Mouse (Mus musculus): ENCODE results near the gene Mtch2. TPM values are rescaled to one million over a fixed set of nuclear protein-coding genes. Genes with fewer than 3 reads are reported as not detected.
A peak's percentile ranks its signal among the peaks of the same experiment; 100 is the strongest.
"Not testable (repeated sequence)": the region's sequence is repeated elsewhere in the genome, so short reads cannot be mapped to it uniquely, and the experiment has no call there.

Mtch2 gene
- polyA plus RNA-seq, 1 experiment from 2014 or later: 249 TPM

DNA sequence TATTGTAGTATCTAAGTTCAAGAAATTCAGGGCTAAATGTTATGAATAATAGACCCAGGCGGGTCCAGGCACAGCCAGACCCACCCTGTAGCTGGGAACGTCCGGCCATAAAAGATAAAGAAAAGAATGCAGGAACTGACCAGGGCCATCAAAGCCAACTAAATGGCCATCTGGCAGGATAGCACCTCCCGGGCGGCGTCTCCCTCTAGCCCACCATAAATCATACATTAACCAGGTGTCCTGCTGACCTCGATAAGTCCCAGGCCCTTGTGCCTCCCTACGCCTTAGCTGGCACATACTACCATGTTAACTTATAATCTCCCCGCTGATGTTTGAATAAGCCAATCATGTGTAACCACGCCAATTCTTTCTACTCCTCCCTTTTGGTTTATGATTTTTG is 22.4 kb upstream of the Mtch2 start:
- not testable (repeated sequence) for H3K9ac ChIP-seq (ENCODE audit: low read depth, low read length); H3K4me1 ChIP-seq (ENCODE audit: control insufficient read depth, insufficient read depth, low read length); H3K36me3 ChIP-seq (ENCODE audit: control insufficient read depth, insufficient read depth, low read length); H3K27me3 ChIP-seq (ENCODE audit: control insufficient read depth, insufficient read depth, low read length); ATAC-seq (ENCODE audit: low FRiP score, low TSS enrichment); H3K4me3 ChIP-seq (ENCODE audit: low read length); H3K4me2 ChIP-seq (replicated peaks; ENCODE audit: low read depth, low read length); H3K9me3 ChIP-seq (ENCODE audit: control insufficient read depth, low read length); H3K27ac ChIP-seq (ENCODE audit: low read depth, low read length)
- 28% methylated on average over 10 of the region's 10 CpGs for WGBS

DNA sequence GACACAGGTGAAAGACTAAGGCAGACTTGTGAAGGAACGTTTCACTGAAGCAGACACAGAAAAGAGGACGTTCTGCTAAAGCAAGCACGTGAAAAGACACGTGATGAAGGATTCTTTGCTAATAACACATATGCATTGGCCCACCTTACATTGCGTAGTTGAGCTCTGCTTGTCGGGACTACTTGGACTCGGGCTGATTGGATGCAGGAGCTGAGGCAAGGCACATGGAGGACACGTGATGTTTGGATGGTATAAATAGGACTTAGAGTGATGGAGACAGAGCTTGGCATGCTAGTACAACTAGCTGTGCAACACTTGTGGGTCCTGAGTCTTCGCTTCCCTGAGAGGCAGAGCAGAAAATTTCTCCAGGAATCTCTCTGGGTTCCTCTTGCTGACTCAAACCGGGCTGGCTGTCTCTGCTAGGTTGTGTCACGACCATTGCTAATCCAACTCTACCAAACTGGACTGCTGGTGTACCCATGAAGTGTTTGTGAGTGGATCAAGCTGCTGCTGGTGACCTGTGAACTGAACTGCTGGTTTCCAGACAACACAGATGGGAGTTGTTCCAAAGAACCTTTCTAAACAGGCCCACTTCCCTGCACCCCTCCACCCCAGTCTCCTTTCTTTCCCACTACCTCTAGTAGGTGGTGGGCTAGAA is 21.3 kb upstream of the Mtch2 start:
- no peaks in the 10 kb centered on the region for H3K27me3 ChIP-seq (ENCODE audit: control insufficient read depth, insufficient read depth, low read length)
- no peak for ATAC-seq (ENCODE audit: low FRiP score, low TSS enrichment)
- H3K9ac ChIP-seq (ENCODE audit: low read depth, low read length): no peak overlapping the region
- H3K4me1 ChIP-seq (ENCODE audit: control insufficient read depth, insufficient read depth, low read length): no peaks in the 10 kb centered on the region
- H3K27ac ChIP-seq (ENCODE audit: low read depth, low read length): no peak overlapping the region
- no peaks in the 10 kb centered on the region for H3K36me3 ChIP-seq (ENCODE audit: control insufficient read depth, insufficient read depth, low read length)
- WGBS: 87% methylated on average over 11 of the region's 11 CpGs
- H3K4me3 ChIP-seq (ENCODE audit: low read length): no peak overlapping the region
- no peak overlapping the region for H3K4me2 ChIP-seq (replicated peaks; ENCODE audit: low read depth, low read length)
- no peaks in the 10 kb centered on the region for H3K9me3 ChIP-seq (ENCODE audit: control insufficient read depth, low read length)

- Histone ChIP-seq H3K9me3 (ENCODE audit: control insufficient read depth, low read length) (no peaks in the 10 kb centered on the region), H3K4me2 (replicated peaks; ENCODE audit: low read depth, low read length) (no peak overlapping the region), H3K27ac (ENCODE audit: low read depth, low read length) (no peak overlapping the region), H3K36me3 (ENCODE audit: control insufficient read depth, insufficient read depth, low read length) (no peaks in the 10 kb centered on the region), H3K9ac (ENCODE audit: low read depth, low read length) (no peak overlapping the region), H3K4me1 (ENCODE audit: control insufficient read depth, insufficient read depth, low read length) (no peaks in the 10 kb centered on the region), H3K4me3 (ENCODE audit: low read length) (no peak overlapping the region), H3K27me3 (ENCODE audit: control insufficient read depth, insufficient read depth, low read length) (no peaks in the 10 kb centered on the region)
- no peak for ATAC-seq (ENCODE audit: low FRiP score, low TSS enrichment)
- WGBS: 65% methylated on average over 7 of the region's 7 CpGs
These were observed 18.2 kb upstream of the Mtch2 start for GRCm38 (mm10) chr2:90828739-90829138.

DNA sequence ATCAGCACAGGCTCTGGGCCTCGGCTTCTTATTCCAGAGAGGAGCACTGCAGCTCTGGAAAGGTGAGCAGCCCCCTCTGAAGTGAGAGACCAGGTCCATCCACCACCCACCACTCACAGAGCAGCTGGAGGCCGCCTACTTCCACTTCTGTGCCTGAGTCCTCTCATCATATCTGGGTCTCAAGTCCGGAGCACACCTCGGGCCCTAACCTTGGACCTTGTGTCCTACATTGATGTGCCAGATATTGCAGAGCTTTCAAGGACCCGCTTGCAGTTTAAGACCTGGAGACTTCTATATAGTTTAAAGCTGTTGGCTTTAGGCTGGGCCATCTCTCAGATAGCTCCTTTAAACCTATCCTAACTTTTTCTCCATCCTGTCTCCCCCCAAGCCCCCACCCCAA is 13.5 kb upstream of the Mtch2 start:
- Histone ChIP-seq H3K4me2 (replicated peaks; ENCODE audit: low read depth, low read length) (no peak overlapping the region), H3K27me3 (ENCODE audit: control insufficient read depth, insufficient read depth, low read length) (no peaks in the 10 kb centered on the region), H3K4me3 (ENCODE audit: low read length) (no peak overlapping the region), H3K36me3 (ENCODE audit: control insufficient read depth, insufficient read depth, low read length) (no peaks in the 10 kb centered on the region), H3K4me1 (ENCODE audit: control insufficient read depth, insufficient read depth, low read length) (no peaks in the 10 kb centered on the region), H3K9me3 (ENCODE audit: control insufficient read depth, low read length) (no peaks in the 10 kb centered on the region), H3K9ac (ENCODE audit: low read depth, low read length) (no peak overlapping the region), H3K27ac (ENCODE audit: low read depth, low read length) (no peak overlapping the region)
- 84% methylated on average over 5 of the region's 5 CpGs for WGBS
- no peak for ATAC-seq (ENCODE audit: low FRiP score, low TSS enrichment)

- Histone ChIP-seq H3K9ac (ENCODE audit: low read depth, low read length) (no peak overlapping the region), H3K4me3 (ENCODE audit: low read length) (no peak overlapping the region), H3K4me1 (ENCODE audit: control insufficient read depth, insufficient read depth, low read length) (no peaks in the 10 kb centered on the region), H3K27me3 (ENCODE audit: control insufficient read depth, insufficient read depth, low read length) (no peaks in the 10 kb centered on the region), H3K27ac (ENCODE audit: low read depth, low read length) (no peak overlapping the region), H3K4me2 (replicated peaks; ENCODE audit: low read depth, low read length) (no peak overlapping the region), H3K36me3 (ENCODE audit: control insufficient read depth, insufficient read depth, low read length) (no peaks in the 10 kb centered on the region), H3K9me3 (ENCODE audit: control insufficient read depth, low read length) (no peaks in the 10 kb centered on the region)
- WGBS: 91% methylated on average over 2 of the region's 2 CpGs
- no peak for ATAC-seq (ENCODE audit: low FRiP score, low TSS enrichment)
These were observed 8.3 kb upstream of the Mtch2 start for GRCm38 (mm10) chr2:90838621-90839020.

GRCm38 (mm10) chr2:90843666-90844065 is 3.3 kb upstream of the Mtch2 start:
- Histone ChIP-seq H3K4me3 (ENCODE audit: low read length) (no peak overlapping the region), H3K36me3 (ENCODE audit: control insufficient read depth, insufficient read depth, low read length) (no peaks in the 10 kb centered on the region), H3K27ac (ENCODE audit: low read depth, low read length) (no peak overlapping the region), H3K9ac (ENCODE audit: low read depth, low read length) (no peak overlapping the region), H3K4me2 (replicated peaks; ENCODE audit: low read depth, low read length) (no peak overlapping the region), H3K9me3 (ENCODE audit: control insufficient read depth, low read length) (no peaks in the 10 kb centered on the region), H3K4me1 (ENCODE audit: control insufficient read depth, insufficient read depth, low read length) (peaks cover 6% of the 10 kb centered on the region), H3K27me3 (ENCODE audit: control insufficient read depth, insufficient read depth, low read length) (no peaks in the 10 kb centered on the region)
- no peak for ATAC-seq (ENCODE audit: low FRiP score, low TSS enrichment)
- 70% methylated on average over 1 of the region's 1 CpGs for WGBS

GRCm38 (mm10) chr2:90844262-90844661 is 2.7 kb upstream of the Mtch2 start:
- H3K27me3 ChIP-seq (ENCODE audit: control insufficient read depth, insufficient read depth, low read length): no peaks in the 10 kb centered on the region
- H3K9me3 ChIP-seq (ENCODE audit: control insufficient read depth, low read length): no peaks in the 10 kb centered on the region
- H3K27ac ChIP-seq (ENCODE audit: low read depth, low read length): no peak overlapping the region
- WGBS: 77% methylated on average over 5 of the region's 5 CpGs
- no peak overlapping the region for H3K4me3 ChIP-seq (ENCODE audit: low read length)
- H3K4me2 ChIP-seq (replicated peaks; ENCODE audit: low read depth, low read length): no peak overlapping the region
- no peaks in the 10 kb centered on the region for H3K36me3 ChIP-seq (ENCODE audit: control insufficient read depth, insufficient read depth, low read length)
- no peak for ATAC-seq (ENCODE audit: low FRiP score, low TSS enrichment)
- H3K9ac ChIP-seq (ENCODE audit: low read depth, low read length): no peak overlapping the region
- H3K4me1 ChIP-seq (ENCODE audit: control insufficient read depth, insufficient read depth, low read length): peaks cover 6% of the 10 kb centered on the region

GRCm38 (mm10) chr2:90845234-90845633 is 1.7 kb upstream of the Mtch2 start:
- Histone ChIP-seq H3K27me3 (ENCODE audit: control insufficient read depth, insufficient read depth, low read length) (no peaks in the 10 kb centered on the region), H3K4me1 (ENCODE audit: control insufficient read depth, insufficient read depth, low read length) (peaks cover 6% of the 10 kb centered on the region), H3K4me3 (ENCODE audit: low read length) (no peak overlapping the region), H3K4me2 (replicated peaks; ENCODE audit: low read depth, low read length) (no peak overlapping the region), H3K27ac (ENCODE audit: low read depth, low read length) (no peak overlapping the region), H3K36me3 (ENCODE audit: control insufficient read depth, insufficient read depth, low read length) (peaks cover 5% of the 10 kb centered on the region), H3K9me3 (ENCODE audit: control insufficient read depth, low read length) (no peaks in the 10 kb centered on the region), H3K9ac (ENCODE audit: low read depth, low read length) (no peak overlapping the region)
- WGBS: 87% methylated on average over 5 of the region's 5 CpGs
- no peak for ATAC-seq (ENCODE audit: low FRiP score, low TSS enrichment)

DNA sequence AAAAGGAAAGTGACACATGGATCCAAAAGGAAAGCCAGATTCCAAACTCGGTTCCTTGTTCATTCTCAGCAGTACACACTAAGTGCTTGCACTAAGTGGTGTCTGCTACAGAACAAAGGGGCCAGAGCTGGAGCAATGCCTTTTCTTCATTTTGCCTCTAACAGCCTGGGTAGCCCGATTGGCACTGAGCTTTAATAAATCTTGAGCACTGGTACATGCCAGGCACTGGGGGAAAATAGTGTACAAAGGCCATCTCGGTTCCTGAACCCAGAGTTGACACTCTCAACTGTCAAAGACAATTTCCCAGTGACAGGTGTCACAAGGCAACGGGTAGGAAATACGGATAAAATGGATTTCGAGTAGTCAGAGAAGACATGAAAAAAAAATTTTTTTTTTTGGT is 784 bp upstream of the Mtch2 start:
- Histone ChIP-seq H3K9me3 (ENCODE audit: control insufficient read depth, low read length) (no peaks in the 10 kb centered on the region), H3K27me3 (ENCODE audit: control insufficient read depth, insufficient read depth, low read length) (no peaks in the 10 kb centered on the region), H3K9ac (ENCODE audit: low read depth, low read length) (peak overlapping the region; percentile 58; the same call in 1 of the 2 replicates), H3K36me3 (ENCODE audit: control insufficient read depth, insufficient read depth, low read length) (peaks cover 14% of the 10 kb centered on the region), H3K27ac (ENCODE audit: low read depth, low read length) (peak overlapping the region; percentile 42; the same call in 1 of the 2 replicates), H3K4me3 (ENCODE audit: low read length) (peak overlapping the region; percentile 74), H3K4me1 (ENCODE audit: control insufficient read depth, insufficient read depth, low read length) (peaks cover 6% of the 10 kb centered on the region), H3K4me2 (replicated peaks; ENCODE audit: low read depth, low read length) (peak overlapping the region; percentile 55)
- 52% methylated on average over 6 of the region's 6 CpGs for WGBS
- no peak for ATAC-seq (ENCODE audit: low FRiP score, low TSS enrichment)
